Mouse (Mus musculus) CH12.LX (cell line): ENCODE data around the gene Adam12. TPM values are rescaled to one million over a fixed set of nuclear protein-coding genes. Genes with fewer than 3 reads are reported as not detected.

Experiments used
- DNase-seq: peaks from one replicate; pipeline ENCODE4 v3.0.0-alpha.2; 2013; ENCODE audit errors: extremely low read depth
- H3K27ac ChIP-seq: 2 replicates; pipeline ENCODE4 v1.5.1; 2012; ENCODE audit warnings: low read depth, mild to moderate bottlenecking, control low read depth, moderate library complexity; ENCODE audit not compliant: insufficient read depth
- H3K27me3 ChIP-seq: replicated peaks from 2 replicates; pipeline ENCODE3; 2012; ENCODE audit warnings: inconsistent platforms
- H3K36me3 ChIP-seq, 2 experiments: replicated peaks in 1 of 2; 2 replicates each; pipeline versions ENCODE3 to v1.6.1; 2012; ENCODE audit warnings: inconsistent platforms in 1 of 2, low read length in 1 of 2, mild to moderate bottlenecking in 1 of 2, mixed read lengths in 1 of 2, moderate library complexity in 1 of 2; ENCODE audit not compliant: control insufficient read depth in 1 of 2, insufficient read depth in 1 of 2
- H3K4me1 ChIP-seq, 2 experiments: 2 replicates each; pipeline ENCODE4 v1.6.1; 2012; ENCODE audit warnings: inconsistent platforms in 1 of 2, moderate library complexity in 1 of 2; ENCODE audit not compliant: insufficient read depth in 2 of 2, control insufficient read depth in 1 of 2
- H3K4me2 ChIP-seq: 2 replicates; pipeline ENCODE4 v1.6.1; 2012; ENCODE audit warnings: low read depth, mild to moderate bottlenecking, control low read depth; ENCODE audit not compliant: poor library complexity, insufficient read depth, severe bottlenecking
- H3K4me3 ChIP-seq, 3 experiments: fragments of 150-350 bp in 1 of 3; sonication (generic) in 1 of 3; replicated peaks in 1 of 3; 2 replicates each; pipeline versions ENCODE3 to v1.5.1; 2011 to 2012; ENCODE audit warnings: low read depth in 2 of 3, low read length in 2 of 3, mild to moderate bottlenecking in 2 of 3, moderate library complexity in 2 of 3, control low read depth in 1 of 3, improper control_type of control experiment in 1 of 3, inconsistent platforms in 1 of 3, mixed read lengths in 1 of 3; ENCODE audit not compliant: poor library complexity in 1 of 3
- H3K79me2 ChIP-seq: replicated peaks from 2 replicates; pipeline ENCODE4 v1.6.1; 2012; ENCODE audit warnings: mild to moderate bottlenecking, moderate library complexity; ENCODE audit not compliant: control insufficient read depth, poor library complexity, insufficient read depth, severe bottlenecking; ENCODE audit errors: extremely low read depth
- H3K9ac ChIP-seq: 2 replicates; pipeline ENCODE4 v1.6.1; 2012; ENCODE audit warnings: low read depth, mild to moderate bottlenecking, control low read depth, moderate library complexity; ENCODE audit not compliant: insufficient read depth
- H3K9me3 ChIP-seq: replicated peaks from 2 replicates; pipeline ENCODE3; 2012; ENCODE audit warnings: low read length, inconsistent platforms, mixed read lengths
- CHD2 ChIP-seq: IDR thresholded peaks from 2 replicates; pipeline ENCODE4 v1.6.1; 2011; ENCODE audit warnings: low read length, improper control_type of control experiment
- CTCF ChIP-seq, 2 experiments: IDR thresholded peaks in 1 of 2; conservative IDR thresholded peaks in 1 of 2; 2 replicates each; pipeline ENCODE4 v1.5.1; 2011 to 2012; ENCODE audit warnings: low read depth in 2 of 2, low read length in 2 of 2, improper control_type of control experiment in 1 of 2, inconsistent platforms in 1 of 2, mild to moderate bottlenecking in 1 of 2, moderate library complexity in 1 of 2
- ELF1 ChIP-seq: IDR thresholded peaks from 2 replicates; pipeline ENCODE4 v1.6.1; 2014; ENCODE audit warnings: low read depth, mild to moderate bottlenecking, inconsistent platforms, low read length, improper control_type of control experiment
- ETS1 ChIP-seq: conservative IDR thresholded peaks from 2 replicates; pipeline ENCODE4 v1.6.1; 2012; ENCODE audit warnings: low read depth, mild to moderate bottlenecking, inconsistent platforms, low read length, improper control_type of control experiment, moderate library complexity
- GABPA ChIP-seq: IDR thresholded peaks from 2 replicates; pipeline ENCODE4 v1.6.1; 2012; ENCODE audit warnings: low read depth, low read length, improper control_type of control experiment, inconsistent platforms; ENCODE audit not compliant: insufficient replicate concordance
- IRF4 ChIP-seq: IDR thresholded peaks from 2 replicates; pipeline ENCODE4 v1.6.1; 2014; ENCODE audit warnings: low read depth, mild to moderate bottlenecking, inconsistent platforms, low read length, improper control_type of control experiment
- JUND ChIP-seq: conservative IDR thresholded peaks from 2 replicates; pipeline ENCODE4 v1.6.1; 2011; ENCODE audit warnings: low read depth, low read length, improper control_type of control experiment
- MAZ ChIP-seq: IDR thresholded peaks from 2 replicates; pipeline ENCODE4 v1.6.1; 2012; ENCODE audit warnings: low read depth, mild to moderate bottlenecking, inconsistent platforms, low read length, improper control_type of control experiment, moderate library complexity
- MXI1 ChIP-seq: IDR thresholded peaks from 2 replicates; pipeline ENCODE4 v1.6.1; 2011; ENCODE audit warnings: mild to moderate bottlenecking, low read depth, low read length, improper control_type of control experiment
- PAX5 ChIP-seq: IDR thresholded peaks from 2 replicates; pipeline ENCODE4 v1.6.1; 2012; ENCODE audit warnings: low read length, inconsistent platforms, mixed read lengths
- POLR2AphosphoS2 ChIP-seq: IDR thresholded peaks from 2 replicates; pipeline ENCODE4 v1.6.1; 2011; ENCODE audit warnings: low read depth, low read length, improper control_type of control experiment
- RAD21 ChIP-seq: IDR thresholded peaks from 2 replicates; pipeline ENCODE4 v1.6.1; 2011; ENCODE audit warnings: low read depth, mild to moderate bottlenecking, low read length, improper control_type of control experiment, moderate library complexity
- SMC3 ChIP-seq: IDR thresholded peaks from 2 replicates; pipeline ENCODE4 v1.6.1; 2011; ENCODE audit warnings: low read depth, low read length, improper control_type of control experiment
- UBTF ChIP-seq: IDR thresholded peaks from 2 replicates; pipeline ENCODE4 v1.6.1; 2012; ENCODE audit warnings: low read depth, mild to moderate bottlenecking, inconsistent platforms, low read length, improper control_type of control experiment, moderate library complexity
- USF1 ChIP-seq: IDR thresholded peaks from 2 replicates; pipeline ENCODE4 v1.6.1; 2014; ENCODE audit warnings: low read depth, mild to moderate bottlenecking, inconsistent platforms, low read length, improper control_type of control experiment
- USF2 ChIP-seq: conservative IDR thresholded peaks from 2 replicates; pipeline ENCODE4 v1.6.1; 2011; ENCODE audit warnings: low read depth, low read length, improper control_type of control experiment
- ZKSCAN1 ChIP-seq: IDR thresholded peaks from 2 replicates; pipeline ENCODE4 v1.6.1; 2012; ENCODE audit warnings: low read depth, inconsistent platforms, low read length, improper control_type of control experiment, borderline replicate concordance
- ZNF384 ChIP-seq: IDR thresholded peaks from 2 replicates; pipeline ENCODE4 v1.6.1; 2012; ENCODE audit warnings: low read depth, low read length, improper control_type of control experiment, inconsistent platforms
- dilution Hi-C: fragments of 300-500 bp; cut with MboI; formaldehyde crosslinking; loops from 2 replicates; pipeline ENCODE4 v1.14.3; 2020; ENCODE audit warnings: low sequenced_read_pairs; ENCODE audit not compliant: extremely low pct_unique_long_range_greater_than_20kb, extremely low pct_ligation_motif_present
- in situ Hi-C: fragments of 300-500 bp; cut with MboI; formaldehyde crosslinking; loops from 3 replicates; pipeline ENCODE4 v1.14.3; 2019; ENCODE audit warnings: low sequenced_read_pairs, low pct_ligation_motif_present, low pct_unique_long_range_greater_than_20kb, mixed read lengths
- polyA plus RNA-seq: library from polyadenylated mRNA; unstranded; fragments of >175 nt; gene quantifications from 2 replicates; pipeline ENCODE4 v1.2.1, GENCODE M21; 2012; ENCODE audit warnings: low read depth; ENCODE audit not compliant: insufficient read length
- total RNA-seq, 2 experiments: library from RNA; depleted of rRNA; stranded (reverse); fragments of 300-350 nt in 1 of 2; fragments of >200 nt in 1 of 2; gene quantifications; 2 replicates each; pipeline ENCODE4 v1.2.3; 2012 to 2014

Gene Adam12
- total and polyA plus RNA-seq, 3 experiments: not detected

DNA sequence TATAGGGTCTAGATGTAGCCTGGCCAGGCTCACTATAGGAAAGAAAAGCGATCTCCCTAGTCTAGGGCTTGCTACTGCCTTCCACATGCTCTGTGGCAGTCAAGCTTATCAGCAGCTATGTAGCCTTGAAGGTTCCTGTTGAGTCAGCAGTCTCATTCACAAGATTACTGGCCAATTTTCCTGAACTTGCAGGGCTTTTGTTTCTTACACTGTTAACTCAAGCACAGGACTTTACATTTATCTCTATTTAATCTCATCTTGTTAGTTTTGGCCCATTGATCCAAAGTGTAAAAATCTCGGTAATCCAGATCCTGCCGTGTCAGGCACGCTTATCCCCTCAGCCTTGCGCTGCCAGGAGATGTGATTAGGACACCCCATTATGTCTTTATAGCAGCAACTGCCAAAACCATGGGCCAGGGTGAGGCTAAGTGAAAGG is 103.8 kb downstream of the Adam12 start:
- Histone ChIP-seq H3K9me3 (peaks cover 65% of the 10 kb centered on the region), H3K4me3 (no peak overlapping the region), H3K27me3 (no peaks in the 10 kb centered on the region), H3K4me2 (no peak overlapping the region), H3K27ac (no peak overlapping the region), H3K79me2 (no peaks in the 10 kb centered on the region), H3K9ac (no peak overlapping the region), H3K4me1 (no peaks in the 10 kb centered on the region), H3K36me3 (no peaks in the 10 kb centered on the region)
- dilution Hi-C loops (no loop called here), in situ Hi-C loops (no loop called here)
- DNase-seq: no peak
- TF ChIP-seq JUND (no peak), USF2 (no peak), GABPA (no peak), CTCF (conservative IDR thresholded peaks at IDR 0.05 in 1 of 2, IDR thresholded peaks at IDR 0.05 in 1 of 2; ENCODE audit: low read depth in 2 of 2, low read length in 2 of 2) (no peak), SMC3 (no peak), ELF1 (no peak), POLR2AphosphoS2 (no peak), RAD21 (no peak), ZNF384 (no peak), MAZ (no peak), CHD2 (no peak), UBTF (no peak), ETS1 (no peak), MXI1 (no peak), ZKSCAN1 (no peak)

DNA sequence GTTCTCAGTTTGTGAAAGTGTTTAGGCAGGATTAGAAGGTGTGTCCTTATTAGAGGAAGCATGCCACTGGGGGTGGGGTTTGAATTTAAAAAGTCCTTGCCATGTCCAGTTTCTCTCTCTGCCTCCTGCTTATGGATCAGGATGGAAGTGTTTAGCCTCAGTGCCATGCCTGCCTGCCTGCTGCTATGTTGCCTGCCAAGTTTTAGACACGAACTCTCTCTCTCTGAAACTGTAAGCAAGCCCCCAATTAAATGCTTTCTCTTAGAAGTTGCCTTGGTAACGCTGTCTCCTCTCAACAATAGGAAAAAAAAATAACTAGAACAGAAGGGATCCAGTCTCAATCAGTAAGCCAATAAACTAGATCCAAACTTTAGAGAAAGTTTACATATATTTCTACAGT is 110.5 kb downstream of the Adam12 start:
- in situ Hi-C loops (no loop called here), dilution Hi-C loops (no loop called here)
- H3K9ac ChIP-seq: no peak overlapping the region

More for the DNA sequence above, 110.5 kb downstream of the Adam12 start:
- H3K79me2 ChIP-seq: no peaks in the 10 kb centered on the region
- no peak for TF ChIP-seq PAX5
- TF ChIP-seq ZNF384: no peak
- no peak for TF ChIP-seq USF1
- no peak for TF ChIP-seq IRF4
- TF ChIP-seq ZKSCAN1: no peak
- TF ChIP-seq UBTF: no peak
- TF ChIP-seq MXI1: no peak
- no peak for TF ChIP-seq SMC3
- no peak for TF ChIP-seq GABPA
- TF ChIP-seq POLR2AphosphoS2: no peak
- no peak for DNase-seq
- no peak overlapping the region for H3K4me3 ChIP-seq
- H3K27me3 ChIP-seq: no peaks in the 10 kb centered on the region
- no peaks in the 10 kb centered on the region for H3K4me1 ChIP-seq
- peaks cover 56% of the 10 kb centered on the region for H3K9me3 ChIP-seq
- no peak overlapping the region for H3K27ac ChIP-seq
- no peak overlapping the region for H3K4me2 ChIP-seq
- no peaks in the 10 kb centered on the region for H3K36me3 ChIP-seq
